Mouse (Mus musculus) layer of hippocampus, postnatal 10 days (tissue): ENCODE results near the gene Sp7. TPM values are rescaled to one million over a fixed set of nuclear protein-coding genes. Genes with fewer than 3 reads are reported as not detected.
"Not testable (repeated sequence)": the region's sequence is repeated elsewhere in the genome, so short reads cannot be mapped to it uniquely, and the experiment has no call there.

ENCODE experiments used
- DNase-seq, 2 experiments: peaks; one replicate each; pipeline ENCODE4 v3.0.0; 2021; ENCODE audit warnings: low spot score in 2 of 2
- total RNA-seq, 2 experiments: library from RNA; stranded (reverse); gene quantifications; 2 replicates each; pipeline ENCODE4 v1.2.3; 2021

Gene Sp7
- total RNA-seq, 2 experiments from 2014 or later, result 0.18 to 0.27 TPM

DNA sequence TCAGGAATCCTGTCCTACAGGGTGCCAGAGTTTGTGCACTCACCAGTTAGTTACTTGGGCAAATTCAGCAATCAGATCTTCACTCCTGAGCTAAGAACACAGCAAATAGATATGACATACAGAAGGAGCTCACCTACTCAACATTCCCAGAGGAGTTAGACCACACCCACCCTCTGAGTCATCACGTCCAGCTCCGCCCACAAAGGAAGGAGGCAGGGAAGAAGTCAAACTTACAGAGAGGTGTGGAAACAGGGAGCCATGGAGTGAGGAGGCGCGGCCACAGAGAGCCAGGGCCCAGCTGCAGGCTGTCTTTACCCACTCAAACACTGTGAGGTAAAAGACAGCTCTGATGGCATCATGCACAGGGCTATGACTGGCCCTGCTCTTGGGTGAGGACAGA is 20.5 kb downstream of the Sp7 start:
- DNase-seq, result no peak

DNA sequence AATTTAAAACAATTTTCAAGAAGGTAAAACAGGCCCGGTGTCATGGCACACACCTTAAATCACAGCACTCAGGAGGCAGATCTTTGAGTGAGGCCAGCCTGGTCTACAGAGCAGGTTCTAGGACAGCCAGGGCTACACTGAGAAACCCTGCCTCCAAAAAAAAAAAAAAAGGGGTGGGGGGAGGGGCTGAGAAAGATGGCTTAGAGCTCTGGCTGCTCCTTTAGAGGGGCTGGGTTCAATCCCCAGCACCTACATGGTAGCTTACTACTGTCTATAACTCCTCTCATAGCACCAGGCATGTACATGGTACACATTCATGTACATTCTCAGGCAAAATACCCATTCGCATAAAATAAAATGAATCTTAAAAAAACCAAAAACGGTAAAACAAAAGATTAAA is 22.5 kb downstream of the Sp7 start:
- no peak for DNase-seq

DNA sequence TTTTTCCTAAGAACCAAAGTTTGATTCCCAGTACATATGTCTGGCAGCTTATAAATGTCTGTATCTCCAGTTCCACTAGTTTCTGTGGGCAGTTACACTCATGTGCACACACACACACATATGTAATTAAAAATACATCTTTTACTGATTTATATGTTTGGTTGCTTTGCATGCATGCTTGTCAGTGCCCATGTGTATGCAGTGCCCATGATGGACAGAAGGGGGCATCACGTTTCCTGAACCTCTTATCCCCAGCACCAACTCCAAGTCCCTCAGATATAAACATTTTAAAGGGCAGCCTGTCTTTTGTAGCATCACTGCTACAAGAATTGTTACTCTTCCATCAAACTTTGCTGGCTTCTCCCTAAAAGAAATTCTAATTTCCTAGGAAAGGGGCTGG is 25.4 kb downstream of the Sp7 start:
- DNase-seq, result peak; percentile 46 to 58

DNA sequence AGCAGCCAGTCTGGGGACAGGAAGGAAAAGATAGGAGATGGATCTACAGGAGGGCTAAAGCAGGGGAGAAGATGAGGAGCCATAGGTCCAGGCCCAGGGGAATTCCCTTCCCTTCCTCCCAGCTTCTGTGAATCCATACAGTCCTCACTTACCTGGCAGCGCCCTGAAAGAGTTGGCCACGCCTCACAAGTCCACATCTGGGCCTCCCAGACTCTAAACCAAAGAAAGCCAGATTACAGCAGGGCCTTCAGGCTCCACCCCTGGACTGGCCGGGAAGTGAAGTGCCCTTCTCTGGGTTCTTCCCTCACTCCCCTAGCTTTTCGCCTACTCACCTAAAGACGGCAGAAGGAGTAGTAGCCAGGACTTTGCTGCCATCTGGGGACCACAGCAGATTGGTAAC is 27.4 kb downstream of the Sp7 start:
- DNase-seq, result no peak

DNA sequence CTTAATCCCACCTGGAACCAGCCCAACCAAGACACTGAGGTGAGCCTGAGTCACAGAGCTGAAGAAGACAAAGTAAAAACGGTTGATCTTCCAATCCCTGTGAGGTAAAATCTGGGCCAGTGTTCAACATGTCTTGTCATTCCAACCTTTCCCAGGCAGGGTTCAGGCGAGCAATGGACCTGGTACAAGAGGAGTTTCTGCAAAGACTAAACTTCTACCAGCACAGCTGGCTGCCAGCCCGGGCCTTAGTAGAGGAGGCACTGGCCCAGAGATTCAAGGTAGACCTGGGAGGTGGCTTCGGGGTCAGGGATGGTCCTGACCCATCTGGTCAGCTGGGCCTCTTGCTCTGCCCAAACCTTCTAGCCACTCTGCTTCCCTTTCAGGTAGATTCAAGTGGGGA is 30.0 kb downstream of the Sp7 start:
- no peak for DNase-seq

DNA sequence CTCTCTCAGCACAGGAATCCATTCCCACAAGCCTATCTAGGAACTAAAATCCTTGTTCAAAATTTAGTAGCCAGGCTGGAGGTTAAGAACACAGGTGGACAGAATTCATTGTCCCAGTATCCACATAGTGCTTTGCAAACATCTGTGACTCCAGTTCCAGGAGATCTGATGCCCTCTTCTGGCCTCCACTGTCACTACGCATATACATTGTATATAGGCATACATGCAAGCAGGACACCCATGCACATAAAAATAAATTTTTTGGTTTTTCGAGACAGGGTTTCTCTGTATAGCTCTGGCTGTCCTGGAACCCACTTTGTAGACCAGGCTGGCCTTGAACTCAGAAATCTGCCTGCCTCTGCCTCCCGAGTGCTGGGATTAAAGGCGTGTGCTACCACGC is 31.1 kb downstream of the Sp7 start:
- DNase-seq, result not testable (repeated sequence)

DNA sequence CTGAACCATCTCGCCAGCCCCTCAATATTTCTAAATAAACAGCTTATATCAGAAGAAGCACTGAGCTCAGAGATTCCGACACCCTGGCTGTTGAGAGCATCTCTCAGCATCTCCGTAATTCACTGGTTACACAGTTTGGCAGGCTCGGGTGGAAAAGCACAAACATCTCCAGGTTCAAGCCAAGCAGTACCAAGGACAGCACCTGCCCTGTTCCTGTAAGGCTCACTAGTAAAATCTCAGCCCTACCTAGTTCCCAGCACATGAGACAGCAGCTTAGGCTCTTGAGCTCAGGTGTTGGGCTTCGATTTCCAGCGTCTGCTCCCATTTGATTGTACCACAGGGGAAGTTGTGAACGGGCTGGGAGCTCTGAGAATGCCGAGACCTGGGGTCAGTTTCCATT is 31.7 kb downstream of the Sp7 start:
- DNase-seq, result no peak

DNA sequence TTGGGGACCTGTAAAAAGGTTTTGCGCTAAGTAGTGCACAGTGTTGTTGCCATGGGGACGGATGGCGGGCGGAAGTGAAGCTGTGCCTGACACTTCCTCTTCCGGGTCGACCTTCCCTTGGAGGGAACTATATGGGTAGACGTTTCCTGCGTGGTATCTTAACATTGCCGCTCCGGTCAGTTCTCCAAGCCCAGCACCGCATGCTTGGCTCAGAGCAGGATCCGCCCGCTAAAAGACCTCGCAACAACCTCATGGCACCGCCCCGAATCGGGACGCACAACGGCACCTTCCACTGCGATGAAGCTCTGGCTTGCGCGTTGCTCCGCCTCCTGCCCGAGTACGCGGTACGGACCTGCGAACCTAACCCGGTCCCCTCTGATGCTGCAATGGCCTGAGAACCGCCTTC is 35.4 kb downstream of the Sp7 start, which contains the start of gene Myg1:
Gene Myg1, plus strand, starts transcription at position 100 of the 406 bp plus-strand sequence.
- DNase-seq, result peak; percentile 78 to 80

DNA sequence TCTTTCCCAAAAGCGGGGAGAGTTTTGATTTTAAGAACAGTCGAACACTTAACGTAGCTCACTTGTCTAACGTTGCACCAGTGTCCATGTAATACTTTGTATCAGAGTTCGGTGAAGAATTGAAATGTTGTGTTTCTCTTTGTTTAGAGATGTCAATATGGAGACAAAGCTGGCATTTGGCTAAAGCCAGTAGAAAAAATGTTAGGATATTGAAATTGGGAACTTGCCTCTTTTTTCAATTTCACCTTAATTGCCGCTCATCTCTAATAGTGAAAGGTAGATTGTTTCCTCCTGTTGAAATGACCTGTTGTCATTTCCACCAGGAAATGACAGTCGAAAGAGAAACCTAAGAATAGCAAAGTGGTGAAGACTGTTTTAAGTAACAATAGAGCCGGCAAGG is 40.1 kb downstream of the Sp7 start:
- no peak for DNase-seq

DNA sequence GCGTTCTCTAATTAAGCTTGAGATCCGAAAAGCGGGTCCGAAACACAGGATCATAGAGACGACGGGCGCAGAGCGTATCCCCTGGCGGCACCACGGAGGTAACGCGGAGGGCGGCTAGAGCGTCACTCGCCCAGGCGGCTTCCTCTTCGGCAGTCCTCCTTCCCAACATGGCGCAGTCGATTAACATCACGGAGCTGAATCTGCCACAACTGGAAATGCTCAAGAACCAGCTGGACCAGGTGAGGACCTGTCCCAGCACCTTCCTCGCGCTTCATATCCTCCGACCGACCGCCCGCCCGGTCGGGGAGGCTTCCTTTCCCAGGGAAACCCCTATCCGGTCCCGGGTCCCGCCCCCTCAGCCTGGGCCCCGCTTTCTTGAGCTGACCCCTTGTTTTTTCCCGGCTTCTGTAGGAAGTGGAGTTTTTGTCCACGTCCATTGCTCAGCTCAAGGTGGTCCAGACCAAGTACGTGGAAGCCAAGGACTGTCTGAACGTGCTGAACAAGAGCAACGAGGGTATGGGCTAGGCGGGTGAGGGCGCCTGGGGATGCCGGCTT is 40.9 kb downstream of the Sp7 start, which contains the start of gene Pfdn5:
Gene Pfdn5, plus strand, starts transcription at position 95 of the 555 bp plus-strand sequence.
- DNase-seq, result peak; percentile 84 to 90

DNA sequence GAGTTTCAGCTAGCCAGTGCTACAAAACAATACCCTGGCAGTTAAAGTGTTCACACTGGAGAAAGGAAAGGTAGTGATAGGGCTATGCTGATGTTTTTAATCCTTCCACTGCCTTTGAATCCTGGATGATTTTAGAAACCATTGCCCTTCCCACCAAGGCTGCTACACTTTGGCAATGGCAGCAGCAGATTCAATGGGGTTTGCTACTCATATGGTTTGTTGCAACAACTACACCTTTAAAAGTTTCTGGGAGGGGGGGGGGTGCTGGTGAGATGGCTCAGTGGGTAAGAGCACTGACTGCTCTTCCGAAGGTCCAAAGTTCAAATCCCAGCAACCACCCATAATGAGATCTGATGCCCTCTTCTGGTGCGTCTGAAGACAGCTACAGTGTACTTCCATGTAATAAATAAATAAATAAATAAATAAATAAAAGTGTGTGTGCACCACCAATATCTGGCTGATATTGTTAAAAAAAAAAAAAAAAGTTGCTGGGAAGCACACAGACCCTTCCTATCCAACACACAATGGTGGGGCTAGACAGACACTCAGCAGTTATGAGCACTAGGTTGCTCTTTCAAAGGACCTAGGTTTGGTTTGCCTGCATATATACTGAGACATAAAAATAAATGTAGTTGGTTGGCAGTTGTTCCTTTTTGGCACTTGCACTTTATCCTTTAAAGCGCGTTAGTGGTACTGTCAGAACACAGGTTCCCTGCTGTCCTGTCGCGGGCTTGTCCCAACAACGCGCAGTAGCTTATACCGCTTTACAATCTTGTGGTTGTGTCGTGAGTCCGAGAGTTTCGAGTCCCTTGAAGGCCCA is 42.1 kb downstream of the Sp7 start:
- DNase-seq, result no peak

DNA sequence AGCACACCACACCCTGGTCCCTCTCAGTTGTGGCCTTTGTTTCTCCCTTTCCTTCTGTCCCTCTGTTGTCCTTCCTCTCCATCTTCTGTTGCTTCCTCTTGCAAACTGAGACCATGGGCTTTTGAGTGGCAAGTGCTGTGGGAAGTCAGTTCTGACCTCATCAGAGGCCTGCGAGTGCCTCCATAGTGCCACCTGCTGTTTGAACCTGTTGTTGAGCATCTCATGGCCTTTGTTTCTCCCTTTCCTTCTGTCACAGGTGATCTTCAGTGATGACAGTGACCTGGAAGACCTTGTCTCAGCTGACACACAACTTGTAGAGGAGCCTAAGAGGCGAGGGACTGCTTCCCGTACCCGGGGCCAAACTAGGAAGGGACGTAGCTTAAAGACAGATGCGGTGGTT is 50.7 kb downstream of the Sp7 start:
- peak; percentile 66 to 72 for DNase-seq

DNA sequence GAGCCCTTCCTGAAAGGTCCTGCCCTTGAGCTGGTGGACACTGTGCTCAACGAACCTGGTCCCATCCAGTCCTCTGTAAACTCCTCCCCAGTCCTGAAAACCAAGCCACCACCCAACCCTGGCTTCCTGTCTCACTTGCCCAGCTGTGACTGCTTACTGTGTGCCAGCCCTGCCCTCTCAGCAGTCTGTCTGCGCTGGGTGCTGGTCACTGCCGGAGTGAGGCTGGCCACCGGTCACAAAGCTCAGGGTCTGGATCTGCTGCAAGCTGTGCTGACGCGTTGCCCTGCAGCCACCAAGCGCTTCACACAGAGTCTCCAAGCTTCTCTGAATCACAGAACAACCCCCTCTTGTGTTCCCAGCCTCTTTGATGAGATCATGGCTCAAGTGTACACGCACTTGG is 51.7 kb downstream of the Sp7 start:
- peak in 1 of 2 experiments; percentile 34 for DNase-seq

DNA sequence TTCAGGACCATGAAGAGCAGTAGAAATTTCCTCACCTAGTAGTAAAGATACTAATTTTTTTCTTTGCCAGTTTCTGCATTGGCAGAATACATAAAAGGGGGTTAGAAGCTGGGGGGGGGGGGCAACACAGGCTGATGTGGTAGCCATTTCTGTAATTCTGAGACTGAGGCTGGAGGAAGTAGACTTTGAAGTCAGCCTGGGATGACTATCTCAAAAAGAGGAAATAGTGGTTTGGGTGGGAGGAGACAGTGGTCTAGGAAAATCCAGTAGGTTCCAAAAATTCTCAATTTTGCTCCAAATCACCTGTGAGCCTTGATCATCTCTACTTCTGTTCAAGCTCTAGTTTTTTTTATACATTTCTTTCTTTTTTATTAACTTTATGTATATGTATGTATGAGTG is 55.5 kb downstream of the Sp7 start:
- no peak for DNase-seq

DNA sequence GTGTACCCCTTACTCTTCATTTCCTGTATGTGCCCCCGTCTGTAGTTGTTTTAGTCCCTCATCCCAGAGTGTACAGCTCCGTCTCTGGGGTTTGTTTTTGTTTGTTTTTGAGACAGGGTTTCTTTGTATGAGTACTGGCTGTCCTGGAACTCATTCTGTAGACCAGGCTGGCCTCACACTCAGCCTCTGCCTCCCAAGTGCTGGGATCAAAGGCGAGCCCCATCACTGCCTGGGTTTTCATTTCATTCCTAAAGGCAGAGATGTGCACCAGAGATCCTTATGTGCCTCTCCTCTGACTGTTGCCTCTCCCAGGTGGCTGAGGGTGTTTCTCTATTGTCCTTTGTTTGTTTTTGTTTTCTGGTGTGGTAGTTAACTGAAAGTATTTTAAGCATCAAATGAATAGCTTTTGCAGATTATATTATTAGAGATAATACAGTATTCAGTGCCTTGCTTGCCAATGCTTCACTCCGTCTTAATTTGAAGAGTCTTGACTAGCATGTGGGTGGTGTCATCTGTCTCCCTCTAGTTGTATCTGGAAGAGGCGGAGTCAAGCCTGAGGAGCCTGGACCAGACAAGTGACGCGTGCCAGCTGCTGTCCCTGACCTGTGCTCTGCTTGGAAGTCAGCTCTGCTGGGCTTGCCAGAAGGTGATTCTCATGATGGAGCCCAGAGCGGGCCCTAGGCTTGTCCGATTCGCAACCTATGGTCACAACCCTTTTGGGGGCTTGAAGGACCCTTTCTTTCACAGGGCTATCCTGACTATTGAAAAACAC is 56.7 kb downstream of the Sp7 start:
- no peak for DNase-seq

DNA sequence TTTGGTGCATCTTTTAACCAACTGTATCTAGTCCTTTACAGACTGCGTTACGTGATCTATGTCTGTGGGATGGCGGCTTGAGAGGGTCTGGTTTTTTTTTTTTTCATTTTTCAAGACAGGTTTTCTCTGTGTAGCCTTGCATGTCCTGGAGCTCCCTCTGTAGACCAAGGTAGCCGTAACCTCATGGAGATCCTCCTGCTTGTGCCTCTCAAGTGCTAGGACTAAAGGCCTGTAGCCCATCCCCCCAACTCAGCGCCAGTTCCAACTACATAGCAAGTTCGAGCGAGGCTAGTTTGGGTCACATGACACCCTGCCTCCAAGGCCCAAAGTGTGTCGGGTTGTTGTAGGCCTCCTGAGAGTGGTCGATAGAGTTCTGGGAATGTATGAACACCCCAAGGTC is 58.3 kb downstream of the Sp7 start:
- no peak for DNase-seq

Other genes starting within 250 kb of the Sp7 start
- 100 to 1,000 TPM; 148 to 163 TPM for gene Spryd3, start 230.9 kb downstream of the Sp7 start, total RNA-seq
- 1 to 10 TPM; 2.3 to 3.1 TPM for gene Igfbp6, start 222.8 kb downstream of the Sp7 start, total RNA-seq
- not detected for gene Soat2, start 216.7 kb downstream of the Sp7 start, total RNA-seq
- gene Zfp740, start 163.9 kb downstream of the Sp7 start, total RNA-seq, result 10 to 100 TPM; 64.4 to 68.3 TPM
- 10 to 100 TPM; 33.0 to 38.7 TPM for gene Csad, start 162.5 kb downstream of the Sp7 start, total RNA-seq
- gene Itgb7, start 135.2 kb downstream of the Sp7 start, total RNA-seq, result 1 to 10 TPM; 1.3 to 2.5 TPM
- 10 to 100 TPM; 12.5 to 15.6 TPM for gene Rarg, start 109.7 kb downstream of the Sp7 start, total RNA-seq
- not detected for gene Gm9918, start 96.6 kb downstream of the Sp7 start, total RNA-seq
- gene Mfsd5, start 87.7 kb downstream of the Sp7 start, total RNA-seq, result 10 to 100 TPM; 33.3 to 33.9 TPM
- 1 to 10 TPM; 4.5 to 6.2 TPM for gene Espl1, start 70.9 kb downstream of the Sp7 start, total RNA-seq
- gene Pfdn5, start 41.1 kb downstream of the Sp7 start, total RNA-seq, result 100 to 1,000 TPM; 379 to 390 TPM
- 10 to 100 TPM; 61.8 to 62.8 TPM for gene Myg1, start 35.5 kb downstream of the Sp7 start, total RNA-seq
- gene Aaas, start 16.4 kb downstream of the Sp7 start, total RNA-seq, result 10 to 100 TPM; 23.2 to 26.3 TPM
- gene Sp1, start 39.0 kb upstream of the Sp7 start, total RNA-seq, result 10 to 100 TPM; 26.2 to 27.6 TPM
- gene Amhr2, start 78.2 kb upstream of the Sp7 start, total RNA-seq, result under 1 TPM; 0.42 to 0.75 TPM
- gene Prr13, start 91.8 kb upstream of the Sp7 start, total RNA-seq, result 10 to 100 TPM; 23.3 to 23.4 TPM
- 100 to 1,000 TPM; 418 to 481 TPM for gene Pcbp2, start 103.4 kb upstream of the Sp7 start, total RNA-seq
- not detected for gene Gm10337, start 136.5 kb upstream of the Sp7 start, total RNA-seq
- 10 to 100 TPM; 83.2 to 88.9 TPM for gene Map3k12, start 149.9 kb upstream of the Sp7 start, total RNA-seq
- 10 to 100 TPM; 45.7 to 46.8 TPM for gene Tarbp2, start 151.0 kb upstream of the Sp7 start, total RNA-seq
- gene Npff, start 157.8 kb upstream of the Sp7 start, total RNA-seq, result 1 to 10 TPM; 2.6 to 6.3 TPM